Mouse (Mus musculus) intestine, embryonic 16.5 days (tissue): ENCODE data around the gene Cmip. TPM values are rescaled to one million over a fixed set of nuclear protein-coding genes. Genes with fewer than 3 reads are reported as not detected.
A peak's percentile ranks its signal among the peaks of the same experiment; 100 is the strongest.

Experiments
- ATAC-seq: fragments of 200-750 bp; cut with Nextera tagmentation; 2 replicates; pipeline ENCODE4 v1.8.0; 2017; ENCODE audit warnings: moderate TSS enrichment, moderate library complexity
- H3K27ac ChIP-seq: fragments of 300-500 bp; sonication (generic); 2 replicates; pipeline ENCODE4 v1.5.1; 2014; ENCODE audit warnings: mild to moderate bottlenecking, low read length
- H3K27me3 ChIP-seq: fragments of 300-500 bp; sonication (generic); replicated peaks from 2 replicates; pipeline ENCODE4 v1.6.1; 2014; ENCODE audit warnings: low read length, control low read depth, mixed read lengths; ENCODE audit not compliant: control insufficient read depth, insufficient read depth
- H3K36me3 ChIP-seq: fragments of 300-500 bp; sonication (generic); 2 replicates; pipeline ENCODE4 v1.6.1; 2014; ENCODE audit warnings: low read length, control low read depth; ENCODE audit not compliant: control insufficient read depth, insufficient read depth
- H3K4me1 ChIP-seq: fragments of 300-500 bp; sonication (generic); 2 replicates; pipeline ENCODE4 v1.6.1; 2014; ENCODE audit warnings: low read length, control low read depth, mixed read lengths; ENCODE audit not compliant: control insufficient read depth, insufficient read depth
- H3K4me2 ChIP-seq: fragments of 300-500 bp; sonication (generic); 2 replicates; pipeline ENCODE4 v1.6.1; 2014; ENCODE audit warnings: low read depth, low read length, control low read depth
- H3K4me3 ChIP-seq: fragments of 300-500 bp; sonication (generic); 2 replicates; pipeline ENCODE4 v1.5.1; 2014; ENCODE audit warnings: mild to moderate bottlenecking, low read length
- H3K9ac ChIP-seq: fragments of 300-500 bp; sonication (generic); 2 replicates; pipeline ENCODE4 v1.6.1; 2014; ENCODE audit warnings: low read depth, low read length
- H3K9me3 ChIP-seq: fragments of 300-500 bp; sonication (generic); 2 replicates; pipeline ENCODE4 v1.6.1; 2016; ENCODE audit warnings: low read length, control low read depth; ENCODE audit not compliant: control insufficient read depth
- WGBS: fragments of 180-500 bp; shearing (Covaris S2); extraction: QIAGEN DNeasy Blood & Tissue Kit; methylation state at CpG from one replicate; pipeline ENCODE4 v1.1.7; 2014; 5-methylcytosine and 5-hydroxymethylcytosine counted together
- polyA plus RNA-seq: library from polyadenylated mRNA; unstranded; fragments of >200 nt; fragmentation: Nextera tagmentation; extraction: Ambion mirVana; gene quantifications from 2 replicates; pipeline ENCODE4 v1.2.1, GENCODE M21; 2015

The Cmip gene
- polyA plus RNA-seq, 1 experiment from 2014 or later = 16.8 TPM

GRCm38 (mm10) chr8:117455701-117456100 is 198.8 kb downstream of the Cmip start:
- Histone ChIP-seq H3K36me3 (peaks cover 26% of the 10 kb centered on the region), H3K4me3 (no peak overlapping the region), H3K9me3 (no peaks in the 10 kb centered on the region), H3K4me1 (peaks cover 8% of the 10 kb centered on the region; the same call in 1 of the 2 replicates), H3K9ac (no peak overlapping the region), H3K4me2 (no peak overlapping the region), H3K27me3 (no peaks in the 10 kb centered on the region), H3K27ac (no peak overlapping the region)
- 73% methylated on average over 6 of the region's 6 CpGs for WGBS
- ATAC-seq = peak; percentile 72

GRCm38 (mm10) chr8:117458440-117458839 is 201.6 kb downstream of the Cmip start:
- Histone ChIP-seq H3K36me3 (peaks cover 13% of the 10 kb centered on the region), H3K27ac (no peak overlapping the region), H3K4me1 (peaks cover 8% of the 10 kb centered on the region; the same call in 1 of the 2 replicates), H3K27me3 (no peaks in the 10 kb centered on the region), H3K9me3 (no peaks in the 10 kb centered on the region), H3K4me2 (no peak overlapping the region), H3K4me3 (no peak overlapping the region), H3K9ac (no peak overlapping the region)
- 54% methylated on average over 5 of the region's 5 CpGs for WGBS
- ATAC-seq = peak; percentile 47; the same call in 1 of the 2 replicates

GRCm38 (mm10) chr8:117462701-117463284 is 205.9 kb downstream of the Cmip start:
- Histone ChIP-seq H3K27ac (no peak overlapping the region), H3K36me3 (0 out of 2 replicates have a peak, but pooled peaks cover 5% of the 10 kb centered on the region), H3K4me3 (no peak overlapping the region), H3K27me3 (no peaks in the 10 kb centered on the region), H3K4me2 (no peak overlapping the region), H3K9ac (no peak overlapping the region), H3K9me3 (0 out of 2 replicates have a peak, but pooled peaks cover 4% of the 10 kb centered on the region), H3K4me1 (no peaks in the 10 kb centered on the region)
- no peak for ATAC-seq
- WGBS = 65% methylated on average over 11 of the region's 11 CpGs

GRCm38 (mm10) chr8:117464525-117464924 is 207.7 kb downstream of the Cmip start:
- no peak for ATAC-seq

GRCm38 (mm10) chr8:117465250-117465649 is 208.4 kb downstream of the Cmip start:
- no peak overlapping the region for H3K4me3 ChIP-seq
- H3K9me3 ChIP-seq = 0 out of 2 replicates have a peak, but pooled peaks cover 4% of the 10 kb centered on the region
- no peak overlapping the region for H3K9ac ChIP-seq
- H3K27me3 ChIP-seq = no peaks in the 10 kb centered on the region
- H3K36me3 ChIP-seq = no peaks in the 10 kb centered on the region
- no peak overlapping the region for H3K4me2 ChIP-seq
- ATAC-seq = peak; percentile 56
- 28% methylated on average over 5 of the region's 5 CpGs for WGBS
- H3K27ac ChIP-seq = no peak overlapping the region
- peaks cover 6% of the 10 kb centered on the region for H3K4me1 ChIP-seq

More at GRCm38 (mm10) chr8:117464525-117464924, 207.7 kb downstream of the Cmip start:
- WGBS = 95% methylated on average over 6 of the region's 6 CpGs
- Histone ChIP-seq H3K4me2 (no peak overlapping the region), H3K4me1 (no peaks in the 10 kb centered on the region), H3K36me3 (no peaks in the 10 kb centered on the region), H3K27me3 (no peaks in the 10 kb centered on the region), H3K9ac (no peak overlapping the region), H3K27ac (no peak overlapping the region), H3K4me3 (no peak overlapping the region), H3K9me3 (0 out of 2 replicates have a peak, but pooled peaks cover 4% of the 10 kb centered on the region)

GRCm38 (mm10) chr8:117467466-117467865 is 210.6 kb downstream of the Cmip start:
- Histone ChIP-seq H3K4me2 (no peak overlapping the region), H3K4me3 (no peak overlapping the region), H3K4me1 (peaks cover 13% of the 10 kb centered on the region), H3K9me3 (0 out of 2 replicates have a peak, but pooled peaks cover 4% of the 10 kb centered on the region), H3K36me3 (no peaks in the 10 kb centered on the region), H3K27ac (no peak overlapping the region), H3K9ac (no peak overlapping the region), H3K27me3 (no peaks in the 10 kb centered on the region)
- no peak for ATAC-seq
- 84% methylated on average over 10 of the region's 10 CpGs for WGBS

GRCm38 (mm10) chr8:117469431-117470341 is 212.8 kb downstream of the Cmip start:
- peak overlapping the region; percentile 49 for H3K4me2 ChIP-seq
- 28% methylated on average over 16 of the region's 16 CpGs for WGBS
- H3K27ac ChIP-seq = peak overlapping the region; percentile 23; the same call in 1 of the 2 replicates
- H3K9me3 ChIP-seq = no peaks in the 10 kb centered on the region
- no peak overlapping the region for H3K4me3 ChIP-seq
- H3K36me3 ChIP-seq = no peaks in the 10 kb centered on the region
- H3K9ac ChIP-seq = peak overlapping the region; percentile 57; the same call in 1 of the 2 replicates
- peaks cover 13% of the 10 kb centered on the region for H3K4me1 ChIP-seq
- no peaks in the 10 kb centered on the region for H3K27me3 ChIP-seq
- ATAC-seq = peak; percentile 19; the same call in 1 of the 2 replicates

GRCm38 (mm10) chr8:117470342-117470781 is 213.5 kb downstream of the Cmip start:
- Histone ChIP-seq H3K27ac (peak overlapping the region; percentile 23; the same call in 1 of the 2 replicates), H3K4me1 (peaks cover 13% of the 10 kb centered on the region), H3K9ac (peak overlapping the region; percentile 57; the same call in 1 of the 2 replicates), H3K4me2 (peak overlapping the region; percentile 49), H3K4me3 (peak overlapping the region; percentile 19), H3K27me3 (no peaks in the 10 kb centered on the region), H3K9me3 (no peaks in the 10 kb centered on the region), H3K36me3 (no peaks in the 10 kb centered on the region)
- ATAC-seq = peak; percentile 82
- 0% methylated on average over 12 of the region's 14 CpGs for WGBS

DNA sequence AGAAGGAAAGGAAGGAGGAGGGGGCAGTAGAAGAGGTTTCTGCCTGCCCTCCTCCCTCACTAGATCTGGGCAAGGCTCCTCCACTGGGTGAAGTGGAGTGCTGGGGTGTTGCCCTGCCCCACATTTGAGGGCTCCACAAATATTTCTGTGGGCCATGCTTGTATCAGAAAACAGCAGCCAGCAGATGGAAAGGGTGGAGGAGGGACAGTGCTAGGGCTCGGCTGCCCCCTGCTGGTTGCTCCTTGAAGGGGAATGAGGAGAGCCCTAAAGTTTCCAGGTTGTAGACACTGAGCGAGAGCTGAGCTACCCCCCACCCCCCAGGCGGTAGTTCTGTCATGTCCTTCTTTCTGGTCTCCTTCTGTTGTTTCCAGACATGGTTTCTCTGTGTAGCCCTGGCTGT is 214.3 kb downstream of the Cmip start:
- ATAC-seq = peak; percentile 32; the same call in 1 of the 2 replicates
- Histone ChIP-seq H3K27ac (no peak overlapping the region), H3K9me3 (no peaks in the 10 kb centered on the region)

More for the DNA sequence above, 214.3 kb downstream of the Cmip start:
- Histone ChIP-seq H3K4me1 (peaks cover 13% of the 10 kb centered on the region), H3K4me3 (no peak overlapping the region), H3K4me2 (no peak overlapping the region), H3K9ac (no peak overlapping the region), H3K27me3 (no peaks in the 10 kb centered on the region), H3K36me3 (no peaks in the 10 kb centered on the region)
- WGBS = 20% methylated on average over 3 of the region's 3 CpGs
